Mouse (Mus musculus) naive thymus-derived CD4-positive, alpha-beta T cell, adult 2 months (primary cell): ENCODE measurements around the gene Dlk2.
A peak's percentile ranks its signal among the peaks of the same experiment; 100 is the strongest.

Source experiments
- DNase-seq: peaks from one replicate; pipeline ENCODE4 v3.0.0-alpha.2; 2011; ENCODE audit warnings: low read depth

Dlk2 gene

GRCm38 (mm10) chr17:46273803-46274236 is 23.4 kb upstream of the Dlk2 start:
- DNase-seq, result no peak

GRCm38 (mm10) chr17:46274465-46274864 is 22.8 kb upstream of the Dlk2 start:
- DNase-seq, result no peak

DNA sequence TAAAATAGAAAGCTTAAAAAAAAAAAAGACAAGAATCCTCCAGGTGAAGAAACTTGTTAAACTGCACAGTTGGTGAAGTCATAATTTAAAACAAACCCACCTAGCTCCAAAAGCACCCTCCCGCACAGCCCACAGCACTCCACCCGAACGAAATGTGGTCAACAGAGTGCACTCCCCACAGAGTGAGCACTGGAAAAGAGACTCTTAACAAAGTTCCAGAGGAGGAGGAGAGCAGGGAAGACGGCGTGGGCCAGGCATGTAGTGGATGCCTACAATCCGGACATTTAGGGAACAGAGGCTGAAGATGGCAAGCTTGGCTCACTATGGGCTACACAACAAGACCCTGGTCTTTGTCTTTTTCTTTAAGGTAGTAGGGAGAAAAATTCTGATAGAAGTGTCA is 22.2 kb upstream of the Dlk2 start:
- no peak for DNase-seq

DNA sequence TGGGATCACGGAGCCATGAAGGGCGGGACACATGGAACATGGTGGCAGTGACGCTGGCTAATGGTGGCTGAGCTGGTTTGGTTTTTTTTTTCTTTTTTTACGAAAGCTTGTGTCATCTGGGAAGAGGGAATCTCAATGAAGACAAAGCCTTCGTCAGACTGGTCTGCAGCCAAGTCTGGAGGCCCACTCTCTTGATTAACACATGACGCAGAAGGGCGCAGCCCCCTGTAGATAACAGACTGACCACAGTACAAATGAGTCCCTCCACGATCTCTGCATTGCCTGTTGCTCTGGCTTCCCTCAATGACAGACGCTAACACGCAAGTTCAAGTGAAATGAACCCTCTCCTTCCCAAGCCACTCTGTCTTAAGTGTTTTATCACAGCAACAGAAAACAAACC is 21.7 kb upstream of the Dlk2 start:
- DNase-seq, result no peak

DNA sequence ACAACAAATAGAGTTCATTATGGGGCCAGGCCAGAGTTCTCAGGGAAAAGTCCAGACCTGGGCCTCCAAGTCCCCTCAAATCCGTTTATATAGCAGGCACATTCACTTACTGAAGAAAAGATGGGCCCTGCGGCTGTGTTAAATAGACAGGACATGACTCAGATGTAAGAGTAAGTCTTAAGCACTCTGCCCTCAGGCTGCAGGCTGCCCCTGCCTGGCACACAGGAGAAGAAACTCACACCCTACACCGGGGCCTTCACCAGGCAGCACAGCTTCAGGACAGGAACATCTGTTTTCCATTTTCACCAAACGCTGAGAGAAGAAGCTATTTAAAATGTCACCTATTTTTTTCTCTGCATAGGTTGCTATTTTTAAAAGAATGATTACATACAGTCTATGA is 19.6 kb upstream of the Dlk2 start:
- DNase-seq, result no peak

- no peak for DNase-seq
These were observed 19.0 kb upstream of the Dlk2 start for GRCm38 (mm10) chr17:46278011-46278765.

GRCm38 (mm10) chr17:46282483-46283123 is 14.6 kb upstream of the Dlk2 start, which contains the start of gene Tjap1:
Tjap1 (minus strand) TSS chr17:46283026.
- DNase-seq, result peak; percentile 87

DNA sequence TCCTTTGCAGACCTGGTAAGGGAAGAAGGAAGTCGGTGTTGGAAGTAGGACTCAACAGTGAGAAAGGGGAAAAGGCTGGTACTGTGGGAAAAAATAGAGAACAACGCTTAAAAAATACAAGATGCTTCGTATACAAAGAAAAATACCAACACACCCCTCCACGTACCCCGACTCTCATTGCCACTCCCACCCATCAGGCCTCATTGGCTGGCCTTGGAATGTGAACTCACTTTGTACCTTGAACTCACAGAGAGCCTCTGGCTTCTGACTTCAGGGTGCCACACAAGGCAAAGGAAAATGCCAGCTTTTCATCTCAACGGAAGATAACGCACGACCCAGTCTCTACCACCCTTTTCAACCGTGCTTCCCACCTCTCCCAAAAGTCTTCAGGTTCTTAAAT is 14.1 kb upstream of the Dlk2 start:
- no peak for DNase-seq

DNA sequence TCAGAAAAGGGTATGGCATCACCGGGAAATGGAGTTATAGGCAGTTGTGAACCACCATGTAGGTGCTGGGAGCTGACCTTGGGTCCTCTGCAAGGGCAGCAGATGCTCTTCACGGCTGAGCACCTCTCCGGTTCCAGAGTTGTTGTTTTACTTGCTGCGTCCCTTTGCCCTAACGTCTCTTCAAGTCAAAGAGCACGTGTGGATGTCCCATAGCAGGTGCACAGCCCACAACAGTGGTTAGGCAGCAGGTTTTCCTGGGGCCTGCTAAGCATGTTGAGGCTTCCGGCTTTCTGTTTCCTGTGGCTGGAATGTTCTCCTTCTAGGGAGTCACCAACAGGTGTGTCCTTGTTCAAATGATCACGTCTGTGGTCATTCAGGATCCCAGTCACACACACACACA is 13.3 kb upstream of the Dlk2 start:
- no peak for DNase-seq

- DNase-seq, result no peak
These were observed 12.6 kb upstream of the Dlk2 start for GRCm38 (mm10) chr17:46284653-46285052.

GRCm38 (mm10) chr17:46285407-46285806 is 11.8 kb upstream of the Dlk2 start:
- DNase-seq, result no peak

- DNase-seq, result no peak
These were observed 9.5 kb upstream of the Dlk2 start for GRCm38 (mm10) chr17:46287678-46288095.

DNA sequence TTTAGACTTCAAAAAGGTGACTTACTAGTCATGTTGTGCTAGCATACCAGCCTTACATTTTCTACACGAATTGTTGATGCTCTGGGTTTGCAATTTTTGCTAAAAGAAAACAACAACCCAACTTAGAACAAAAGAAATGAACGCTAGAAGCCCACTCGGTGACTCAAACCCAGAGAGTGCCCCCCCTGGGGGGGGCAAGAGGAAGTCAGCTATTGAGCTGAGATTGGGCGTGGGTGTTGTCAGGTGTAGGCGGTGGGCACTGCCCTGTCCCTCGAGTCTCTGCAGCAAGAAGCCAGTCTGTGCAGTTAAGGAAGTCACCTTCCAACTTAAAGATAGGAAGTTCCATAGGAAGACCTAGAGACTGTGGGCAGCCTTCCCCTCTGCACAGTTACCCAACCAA is 620 bp upstream of the Dlk2 start:
- peak; percentile 35 for DNase-seq

DNA sequence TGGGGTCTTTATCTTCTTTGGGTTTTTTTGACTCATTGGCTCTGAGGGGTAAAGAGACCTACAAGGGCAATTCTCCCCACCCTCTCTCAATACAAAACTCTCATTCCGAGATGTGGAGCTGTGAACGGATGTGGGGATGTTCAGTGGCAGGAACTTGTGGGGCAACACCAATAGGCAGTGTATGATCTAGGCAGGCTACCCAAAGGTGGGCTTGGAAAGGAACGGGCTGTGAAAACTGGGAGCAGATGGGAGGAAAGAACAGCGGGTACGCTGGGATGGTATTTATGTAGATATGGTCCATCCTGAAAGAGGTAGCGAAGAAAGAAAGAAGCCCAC is 225 bp upstream of the Dlk2 start:
- DNase-seq, result peak; percentile 44

- DNase-seq, result peak; percentile 82
These were observed 1.1 kb downstream of the Dlk2 start for GRCm38 (mm10) chr17:46298220-46298913.

GRCm38 (mm10) chr17:46301892-46302291 is 4.7 kb downstream of the Dlk2 start:
- no peak for DNase-seq

- DNase-seq, result no peak
These were observed 7.0 kb downstream of the Dlk2 start for GRCm38 (mm10) chr17:46304184-46304583.

DNA sequence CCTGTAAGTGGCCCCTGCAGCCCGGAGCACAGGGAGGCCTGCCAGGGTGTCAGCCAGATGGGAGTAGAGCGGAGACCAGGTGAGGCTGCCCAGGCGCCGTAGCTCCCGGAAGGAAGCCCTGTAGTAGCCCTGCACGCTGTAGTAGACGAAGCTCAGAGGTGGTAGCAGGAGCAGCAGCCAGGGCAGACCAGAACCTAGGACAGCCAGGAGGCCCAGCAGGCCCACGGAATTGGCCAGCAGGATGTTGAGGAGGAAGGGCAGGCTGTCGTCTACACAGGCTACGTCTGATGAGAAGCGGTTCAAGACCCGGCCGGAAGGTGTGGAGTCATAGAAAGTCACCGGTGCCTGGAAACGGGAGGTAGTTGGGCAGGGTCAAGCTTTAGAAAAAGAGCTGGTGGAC is 9.7 kb downstream of the Dlk2 start:
- no peak for DNase-seq

- no peak for DNase-seq
These were observed 12.6 kb downstream of the Dlk2 start for GRCm38 (mm10) chr17:46309835-46310234.

- DNase-seq, result no peak
These were observed 13.3 kb downstream of the Dlk2 start for GRCm38 (mm10) chr17:46310515-46310914.

GRCm38 (mm10) chr17:46313135-46313715 is 16.0 kb downstream of the Dlk2 start:
- no peak for DNase-seq

- no peak for DNase-seq
These were observed 18.6 kb downstream of the Dlk2 start for GRCm38 (mm10) chr17:46315813-46316212.

DNA sequence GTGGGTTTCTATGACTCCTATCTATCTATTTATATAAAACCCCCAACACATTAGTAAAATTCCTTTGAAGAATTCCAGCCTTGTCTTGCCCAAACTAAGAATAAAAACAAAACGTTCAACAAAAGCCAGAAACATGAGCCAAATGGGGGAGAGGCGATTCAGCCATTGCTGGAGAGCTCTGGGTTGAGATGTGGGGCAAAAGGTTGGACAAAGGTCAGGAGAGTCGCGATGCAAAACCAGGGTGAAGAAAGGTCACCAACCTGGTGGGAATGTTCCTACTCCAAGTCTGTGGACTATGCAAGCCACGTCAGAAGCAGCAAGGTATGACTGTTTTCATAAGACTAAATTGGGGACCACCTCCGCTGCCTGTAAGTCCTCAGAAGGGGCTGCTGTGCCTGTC is 23.3 kb downstream of the Dlk2 start:
- no peak for DNase-seq
